Mouse (Mus musculus) MEL (cell line): ENCODE measurements around the gene Kif26a. TPM values are rescaled to one million over a fixed set of nuclear protein-coding genes. Genes with fewer than 3 reads are reported as not detected.
A peak's percentile ranks its signal among the peaks of the same experiment; 100 is the strongest.

Experiments used
- DNase-seq: peaks from one replicate; pipeline ENCODE4 v3.0.0; 2011; ENCODE audit warnings: low read depth, low spot score
- H3K27ac ChIP-seq: 2 replicates; pipeline ENCODE4 v1.5.1; 2012; ENCODE audit warnings: low read depth, mild to moderate bottlenecking, control low read depth, low read length, moderate library complexity; ENCODE audit not compliant: control insufficient read depth
- H3K27me3 ChIP-seq, 2 experiments: fragments of 150-350 bp in 1 of 2; sonication (generic) in 1 of 2; 2 replicates each; pipeline ENCODE4 v1.6.1; 2012; ENCODE audit warnings: low read length in 2 of 2, mild to moderate bottlenecking in 2 of 2, improper control_type of control experiment in 1 of 2, moderate library complexity in 1 of 2; ENCODE audit not compliant: insufficient read depth in 2 of 2, control insufficient read depth in 1 of 2
- H3K36me3 ChIP-seq, 2 experiments: 2 replicates each; pipeline ENCODE4 v1.6.1; 2012 to 2014; ENCODE audit warnings: low read length in 2 of 2, improper control_type of control experiment in 1 of 2, inconsistent platforms in 1 of 2, mild to moderate bottlenecking in 1 of 2; ENCODE audit not compliant: insufficient read depth in 2 of 2, control insufficient read depth in 1 of 2
- H3K4me1 ChIP-seq, 2 experiments: fragments of 150-350 bp in 1 of 2; sonication (generic) in 1 of 2; 2 replicates each; pipeline ENCODE4 v1.6.1; 2012; ENCODE audit warnings: low read length in 2 of 2, improper control_type of control experiment in 1 of 2, mild to moderate bottlenecking in 1 of 2; ENCODE audit not compliant: insufficient read depth in 2 of 2, control insufficient read depth in 1 of 2
- H3K4me3 ChIP-seq, 2 experiments: fragments of 150-350 bp in 1 of 2; sonication (generic) in 1 of 2; 2 replicates each; pipeline ENCODE4 v1.5.1; 2012; ENCODE audit warnings: low read depth in 2 of 2, low read length in 2 of 2, mild to moderate bottlenecking in 2 of 2, moderate library complexity in 2 of 2, control low read depth in 1 of 2, improper control_type of control experiment in 1 of 2; ENCODE audit not compliant: control insufficient read depth in 1 of 2, insufficient read depth in 1 of 2
- H3K79me2 ChIP-seq: 2 replicates; pipeline ENCODE4 v1.6.1; 2012; ENCODE audit warnings: mild to moderate bottlenecking, low read length, moderate library complexity; ENCODE audit not compliant: control insufficient read depth, poor library complexity, insufficient read depth
- H3K9ac ChIP-seq: 2 replicates; pipeline ENCODE4 v1.6.1; 2012; ENCODE audit warnings: low read depth, mild to moderate bottlenecking, control low read depth, low read length, moderate library complexity; ENCODE audit not compliant: control insufficient read depth, poor library complexity, severe bottlenecking
- H3K9me3 ChIP-seq: fragments of 150-350 bp; sonication (generic); replicated peaks from 2 replicates; pipeline ENCODE4 v1.6.1; 2012; ENCODE audit warnings: mild to moderate bottlenecking, low read length, improper control_type of control experiment, moderate library complexity; ENCODE audit not compliant: insufficient read depth
- BHLHE40 ChIP-seq: IDR thresholded peaks from 2 replicates; pipeline ENCODE4 v1.6.1; 2012; ENCODE audit warnings: low read depth, mild to moderate bottlenecking, inconsistent platforms, low read length, improper control_type of control experiment, borderline replicate concordance
- CTCF ChIP-seq, 3 experiments: IDR thresholded peaks in 2 of 3; conservative IDR thresholded peaks in 1 of 3; 2 replicates each; pipeline ENCODE4 v1.5.1; 2011 to 2012; ENCODE audit warnings: low read length in 3 of 3, low read depth in 2 of 3, mild to moderate bottlenecking in 2 of 3, improper control_type of control experiment in 1 of 3, inconsistent platforms in 1 of 3, mixed read lengths in 1 of 3, moderate library complexity in 1 of 3; ENCODE audit not compliant: control insufficient read depth in 1 of 3, insufficient read depth in 1 of 3, poor library complexity in 1 of 3, severe bottlenecking in 1 of 3
- ETS1 ChIP-seq: IDR thresholded peaks from 2 replicates; pipeline ENCODE4 v1.6.1; 2012; ENCODE audit warnings: low read depth, mild to moderate bottlenecking, inconsistent platforms, low read length, improper control_type of control experiment, moderate library complexity
- GATA1 ChIP-seq: IDR thresholded peaks from 2 replicates; pipeline ENCODE4 v1.6.1; 2011; ENCODE audit warnings: low read depth, low read length, improper control_type of control experiment
- MAZ ChIP-seq: IDR thresholded peaks from 2 replicates; pipeline ENCODE4 v1.6.1; 2012; ENCODE audit warnings: low read depth, mild to moderate bottlenecking, inconsistent platforms, low read length, improper control_type of control experiment
- MXI1 ChIP-seq: IDR thresholded peaks from 2 replicates; pipeline ENCODE4 v1.6.1; 2011; ENCODE audit warnings: mild to moderate bottlenecking, low read depth, low read length, improper control_type of control experiment
- NELFE ChIP-seq: IDR thresholded peaks from 2 replicates; pipeline ENCODE4 v1.6.1; 2011; ENCODE audit warnings: low read depth, low read length, improper control_type of control experiment
- UBTF ChIP-seq: IDR thresholded peaks from 2 replicates; pipeline ENCODE4 v1.6.1; 2012; ENCODE audit warnings: low read depth, mild to moderate bottlenecking, inconsistent platforms, low read length, improper control_type of control experiment, moderate library complexity, borderline replicate concordance; ENCODE audit not compliant: insufficient read depth
- USF2 ChIP-seq, 2 experiments: IDR thresholded peaks; 2 replicates each; pipeline ENCODE4 v1.6.1; 2011 to 2012; ENCODE audit warnings: improper control_type of control experiment in 2 of 2, low read length in 2 of 2, borderline replicate concordance in 1 of 2, inconsistent platforms in 1 of 2, low read depth in 1 of 2, mild to moderate bottlenecking in 1 of 2; ENCODE audit not compliant: insufficient read depth in 1 of 2
- ZMIZ1 ChIP-seq: IDR thresholded peaks from 2 replicates; pipeline ENCODE4 v1.6.1; 2012; ENCODE audit warnings: low read depth, mild to moderate bottlenecking, inconsistent platforms, low read length, improper control_type of control experiment, moderate library complexity
- ZNF384 ChIP-seq: IDR thresholded peaks from 2 replicates; pipeline ENCODE4 v1.6.1; 2012; ENCODE audit warnings: low read depth, mild to moderate bottlenecking, inconsistent platforms, low read length, improper control_type of control experiment
- polyA plus RNA-seq, 2 experiments: library from polyadenylated mRNA; stranded (reverse) in 1 of 2; unstranded in 1 of 2; fragments of >175 nt in 1 of 2; fragments of >200 nt in 1 of 2; gene quantifications; 2 replicates each; pipeline versions ENCODE4 v1.2.1 to v1.2.4; 2012; ENCODE audit warnings: low replicate concordance in 2 of 2, low read depth in 1 of 2; ENCODE audit not compliant: insufficient read length in 2 of 2, insufficient read depth in 1 of 2, missing spikeins in 1 of 2
- total RNA-seq: library from RNA; depleted of rRNA; stranded (reverse); fragments of 300-350 nt; gene quantifications from 2 replicates; pipeline ENCODE4 v1.2.3, GENCODE M21; 2012

Kif26a gene
- total and polyA plus RNA-seq, 3 experiments = 4.8 to 6.9 TPM; not detected in 1

DNA sequence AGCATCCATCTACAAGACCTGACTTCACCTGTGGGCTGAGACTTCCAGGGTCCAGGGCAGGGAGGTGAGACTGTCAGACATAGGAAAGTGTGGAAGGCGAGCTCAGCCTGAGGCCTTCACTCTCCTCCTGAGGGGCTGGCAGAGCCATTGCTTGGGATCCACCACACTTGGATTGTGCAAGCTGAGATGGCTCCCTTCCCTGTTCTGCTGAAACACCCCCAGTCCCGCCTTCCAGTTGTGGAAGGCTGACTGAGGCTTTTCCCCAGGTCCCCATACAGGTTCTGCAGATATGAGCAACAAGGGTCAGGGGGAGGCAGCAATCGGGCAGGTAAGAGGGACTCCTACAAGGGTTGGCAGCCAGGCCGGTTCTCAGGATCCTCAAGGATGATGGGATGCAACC is 17.5 kb upstream of the Kif26a start:
- Histone ChIP-seq H3K79me2 (no peaks in the 10 kb centered on the region), H3K27ac (no peak overlapping the region), H3K4me3 (no peak overlapping the region)
- no peak for TF ChIP-seq CTCF (IDR thresholded peaks at IDR 0.05 in 2 of 3, conservative IDR thresholded peaks at IDR 0.05 in 1 of 3; ENCODE audit: control insufficient read depth in 1 of 3, insufficient read depth in 1 of 3, low read depth in 2 of 3, low read length in 3 of 3, poor library complexity in 1 of 3, severe bottlenecking in 1 of 3)
- no peak for TF ChIP-seq ZMIZ1
- no peak for TF ChIP-seq UBTF
- no peak for TF ChIP-seq ZNF384
- no peak for TF ChIP-seq MXI1
- TF ChIP-seq USF2 (IDR thresholded peaks at IDR 0.05; ENCODE audit: borderline replicate concordance in 1 of 2, insufficient read depth in 1 of 2, low read depth in 1 of 2, low read length in 2 of 2) = no peak
- TF ChIP-seq ETS1 = no peak
- TF ChIP-seq BHLHE40 = no peak
- no peak for TF ChIP-seq NELFE
- TF ChIP-seq, all 39 proteins: peak for 0
- Histone ChIP-seq H3K9ac (no peak overlapping the region), H3K36me3 (no peaks in the 10 kb centered on the region), H3K9me3 (peaks cover 5% of the 10 kb centered on the region; the same call in 1 of the 2 replicates), H3K27me3 (peaks cover 0 to 3% of the 10 kb centered on the region in 2 experiments; a peak in 1 of 4 replicates), H3K4me1 (no peaks in the 10 kb centered on the region)
- DNase-seq = no peak

DNA sequence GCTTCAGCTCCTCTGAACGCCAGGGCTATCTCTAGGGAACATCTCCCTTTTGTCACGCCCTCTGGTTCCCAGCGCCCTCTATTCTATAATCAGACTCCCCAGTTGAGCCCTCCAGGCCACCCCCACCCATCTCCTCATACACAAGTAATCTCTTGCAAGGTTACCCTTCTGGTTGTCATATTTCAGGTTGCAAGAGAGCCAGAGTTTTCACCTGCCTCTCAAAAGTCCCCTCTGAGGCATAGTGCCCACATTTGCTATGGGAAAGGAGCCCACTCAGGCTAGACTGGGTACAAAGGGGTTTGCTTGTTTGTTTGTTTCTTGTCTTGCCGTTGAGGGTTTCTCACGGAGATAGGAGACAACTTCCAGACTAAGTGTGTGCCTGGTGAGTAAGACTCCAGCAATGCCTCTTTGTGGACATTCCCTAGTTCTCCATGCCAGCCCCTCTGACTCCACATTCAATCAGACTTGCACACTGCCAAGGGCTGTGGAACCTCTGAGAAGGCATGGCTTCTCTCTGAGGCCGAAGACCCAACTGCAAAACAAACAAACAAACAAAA is 16.6 kb upstream of the Kif26a start:
- no peak for TF ChIP-seq ETS1
- TF ChIP-seq UBTF = no peak
- 0 out of 2 replicates have a peak, but pooled peaks have one; percentile 25 for TF ChIP-seq MAZ
- TF ChIP-seq MXI1 = 0 out of 2 replicates have a peak, but pooled peaks have one; percentile 2
- TF ChIP-seq GATA1 = peak; percentile 50; the same call in 1 of the 2 replicates
- Histone ChIP-seq H3K27ac (no peak overlapping the region), H3K4me1 (no peaks in the 10 kb centered on the region), H3K27me3 (peaks cover 0 to 3% of the 10 kb centered on the region in 2 experiments; a peak in 1 of 4 replicates), H3K9ac (no peak overlapping the region), H3K4me3 (peak overlapping the region; percentile 44 to 70; a peak in 3 of 4 replicates), H3K36me3 (no peaks in the 10 kb centered on the region), H3K79me2 (no peaks in the 10 kb centered on the region), H3K9me3 (peaks cover 5% of the 10 kb centered on the region; the same call in 1 of the 2 replicates)
- DNase-seq = peak; percentile 56
